Mouse (Mus musculus): Measurements from ENCODE around the gene Hectd4.
"Not testable (repeated sequence)": the region's sequence is repeated elsewhere in the genome, so short reads cannot be mapped to it uniquely, and the experiment has no call there.

- TF ChIP-seq CTCF (IDR thresholded peaks at IDR 0.05; ENCODE audit: low read depth): peak; percentile 57
- TF ChIP-seq EP300 (IDR thresholded peaks at IDR 0.05; ENCODE audit: low read depth): not testable (repeated sequence)
Measured at GRCm38 (mm10) chr5:121376972-121377371, 157.0 kb downstream of the Hectd4 start.

Measured in liver, postnatal 0 days (tissue).